Comparison of ENCODE assay signal across 8 mouse cellular contexts in genomic region chr6:49057053-49058021, GRCm38 (mm10). TPM values are rescaled to one million over a fixed set of nuclear protein-coding genes. Genes with fewer than 3 reads are reported as not detected.
DNase-seq lines count a peak whose midpoint lies in the region; ATAC-seq and TF ChIP-seq lines count a peak whose summit lies in the region.

No protein-coding gene starts in this region.

- no peak overlapping the region for H3K27ac ChIP-seq in gastrocnemius, adult 2 months
- no peak overlapping the region for H3K27ac ChIP-seq in kidney, embryonic 16.5 days (ENCODE audit: low read length)
- H3K27ac ChIP-seq in olfactory bulb, adult 2 months (ENCODE audit: insufficient read depth, low read depth, low read length) = no peak overlapping the region

- no peaks in the 10 kb centered on the region for H3K27me3 ChIP-seq in kidney, embryonic 16.5 days (ENCODE audit: insufficient read depth, low read length)

- H3K9ac ChIP-seq in kidney, embryonic 16.5 days (replicated peaks; ENCODE audit: low read length) = no peak overlapping the region

- TF ChIP-seq POLR2A in olfactory bulb, adult 2 months (IDR thresholded peaks at IDR 0.05; ENCODE audit: insufficient read depth, low read depth, low read length) = no peak

- no peak overlapping the region for H3K4me3 ChIP-seq in gastrocnemius, adult 2 months
- H3K4me3 ChIP-seq in kidney, embryonic 16.5 days (ENCODE audit: low read length) = no peak overlapping the region
- H3K4me3 ChIP-seq in olfactory bulb, adult 2 months (ENCODE audit: insufficient read depth, low read depth, low read length) = no peak overlapping the region

- ATAC-seq in kidney, embryonic 16.5 days (ENCODE audit: low FRiP score, low TSS enrichment) = peak; percentile 39

- DNase-seq in CD4-positive helper T cell, adult 2 months (ENCODE audit: low read depth, low spot score) = peak; percentile 64
- peak; percentile 73 for DNase-seq in R1 (ENCODE audit: low read depth, low spot score)
- peak; percentile 85 to 88 for DNase-seq in cerebellum, postnatal 10 days
- peak; percentile 70 for DNase-seq in gastrocnemius, adult 2 months
- DNase-seq in lung, adult 18-20 months = peak; percentile 43 to 61
- peak; percentile 79 for DNase-seq in thymus, postnatal 0 days (ENCODE audit: low spot score)

- 36% methylated on average over 8 of the region's 8 CpGs for WGBS in kidney, embryonic 16.5 days
- 36% methylated on average over 8 of the region's 8 CpGs for WGBS in olfactory bulb, adult 2 months

- no peaks in the 10 kb centered on the region; the same call in 1 of the 2 replicates for H3K4me1 ChIP-seq in kidney, embryonic 16.5 days (ENCODE audit: insufficient read depth, low read length)
- peaks cover 3% of the 10 kb centered on the region; the same call in 1 of the 2 replicates for H3K4me1 ChIP-seq in olfactory bulb, adult 2 months (ENCODE audit: control insufficient read depth, insufficient read depth, low read length)

- no peaks in the 10 kb centered on the region for H3K9me3 ChIP-seq in kidney, embryonic 16.5 days (ENCODE audit: low read length)

- intact Hi-C loops in gastrocnemius, adult 2 months (cut with DNase I) = loop anchor here (1.0 to 10.0 kb wide), 4 partner anchors 85 to 337 kb away; partner anchors contain the start of gene Stk31

- TF ChIP-seq CTCF in gastrocnemius, adult 2 months (IDR thresholded peaks at IDR 0.05) = peak; percentile 99
- TF ChIP-seq CTCF in olfactory bulb, adult 2 months (IDR thresholded peaks at IDR 0.05; ENCODE audit: insufficient read depth, low read depth, low read length) = 0 out of 2 replicates have a peak, but pooled peaks have one; percentile 49

- no peak overlapping the region for H3K4me2 ChIP-seq in kidney, embryonic 16.5 days (replicated peaks; ENCODE audit: low read depth, low read length)

- H3K36me3 ChIP-seq in kidney, embryonic 16.5 days (ENCODE audit: insufficient read depth, low read length) = no peaks in the 10 kb centered on the region

RNA-seq across cellular contexts. Expression of gene Malsu1, which starts 16.3 kb away (rescaled TPM):
- total RNA-seq in gastrocnemius, adult 2 months (2021) = 10 to 100 TPM; 45.6 to 51.4 TPM
- polyA plus RNA-seq in kidney, embryonic 16.5 days (2015; fragmentation: Nextera tagmentation; extraction: Ambion mirVana) = 62.8 and 72.2 TPM in 2 replicates
- not detected in 2 replicates for polyA plus RNA-seq in olfactory bulb, adult 2 months (2012; ENCODE audit: insufficient read depth, insufficient read length, low replicate concordance, missing spikeins)
- 115 and 119 TPM in 2 replicates for polyA plus RNA-seq in thymus, postnatal 0 days (2015; fragmentation: Nextera tagmentation; extraction: Ambion mirVana)

RNA-seq across cellular contexts. Expression of gene Gpnmb, which starts 21.0 kb away (rescaled TPM):
- total RNA-seq in gastrocnemius, adult 2 months (2021) = 1 to 10 TPM in 1 of 2 experiments, under 1 TPM in 1; 0.71 to 4.0 TPM
- 0.26 and 0.39 TPM in 2 replicates for polyA plus RNA-seq in kidney, embryonic 16.5 days (2015; fragmentation: Nextera tagmentation; extraction: Ambion mirVana)
- polyA plus RNA-seq in olfactory bulb, adult 2 months (2012; ENCODE audit: insufficient read depth, insufficient read length, low replicate concordance, missing spikeins) = not detected in 2 replicates
- 0.74 and 0.96 TPM in 2 replicates for polyA plus RNA-seq in thymus, postnatal 0 days (2015; fragmentation: Nextera tagmentation; extraction: Ambion mirVana)
